Mouse (Mus musculus): Measurements from ENCODE around the gene Gm49337.

Gm49337 gene

GRCm38 (mm10) chr4:116173072-116173471 is at the start of gene Gm49337, which contains the start of gene 1700042G07Rik:
Gene Gm49337 (plus strand): TSS chr4:116173384.
Gene 1700042G07Rik (plus strand): TSS chr4:116173372.
- no peak for DNase-seq (ENCODE audit: low spot score)

GRCm38 (mm10) chr4:116123602-116124519 is 49.3 kb upstream of the Gm49337 start, which contains the start of the genes Rad54l and Pomgnt1:
Gene Rad54l (minus strand): TSS chr4:116123690.
Gene Pomgnt1 (plus strand): TSS chr4:116123840.
- peak; percentile 83 for DNase-seq (ENCODE audit: low spot score)

- no peak for DNase-seq (ENCODE audit: low spot score)
These were observed 47.3 kb upstream of the Gm49337 start for GRCm38 (mm10) chr4:116125803-116126386.

- DNase-seq (ENCODE audit: low spot score): no peak
These were observed 45.2 kb upstream of the Gm49337 start for GRCm38 (mm10) chr4:116127956-116128355.

- DNase-seq (ENCODE audit: low spot score): no peak
These were observed 40.1 kb upstream of the Gm49337 start for GRCm38 (mm10) chr4:116133126-116133525.

GRCm38 (mm10) chr4:116134990-116135389 is 38.2 kb upstream of the Gm49337 start:
- DNase-seq (ENCODE audit: low spot score): no peak

GRCm38 (mm10) chr4:116137421-116137996 is 35.7 kb upstream of the Gm49337 start:
- DNase-seq (ENCODE audit: low spot score): no peak

GRCm38 (mm10) chr4:116140801-116141574 is 32.2 kb upstream of the Gm49337 start:
- no peak for DNase-seq (ENCODE audit: low spot score)

GRCm38 (mm10) chr4:116141736-116142135 is 31.4 kb upstream of the Gm49337 start:
- no peak for DNase-seq (ENCODE audit: low spot score)

- no peak for DNase-seq (ENCODE audit: low spot score)
These were observed 30.9 kb upstream of the Gm49337 start for GRCm38 (mm10) chr4:116142269-116142668.

GRCm38 (mm10) chr4:116143317-116143811 is 29.8 kb upstream of the Gm49337 start:
- DNase-seq (ENCODE audit: low spot score): no peak

- DNase-seq (ENCODE audit: low spot score): peak; percentile 83
These were observed 29.1 kb upstream of the Gm49337 start for GRCm38 (mm10) chr4:116143891-116144717.

GRCm38 (mm10) chr4:116149812-116150155 is 23.4 kb upstream of the Gm49337 start:
- no peak for DNase-seq (ENCODE audit: low spot score)

GRCm38 (mm10) chr4:116150156-116150861 is 22.9 kb upstream of the Gm49337 start:
- DNase-seq (ENCODE audit: low spot score): peak; percentile 87

GRCm38 (mm10) chr4:116150862-116151221 is 22.3 kb upstream of the Gm49337 start:
- no peak for DNase-seq (ENCODE audit: low spot score)

GRCm38 (mm10) chr4:116151238-116151637 is 21.9 kb upstream of the Gm49337 start, which contains the start of gene Lurap1:
Gene Lurap1 (minus strand): TSS chr4:116151338.
- DNase-seq (ENCODE audit: low spot score): no peak

GRCm38 (mm10) chr4:116152702-116153101 is 20.5 kb upstream of the Gm49337 start:
- DNase-seq (ENCODE audit: low spot score): no peak

- no peak for DNase-seq (ENCODE audit: low spot score)
These were observed 15.3 kb upstream of the Gm49337 start for GRCm38 (mm10) chr4:116157882-116158281.

- DNase-seq (ENCODE audit: low spot score): peak; percentile 72
These were observed 13.3 kb upstream of the Gm49337 start for GRCm38 (mm10) chr4:116159912-116160311.

GRCm38 (mm10) chr4:116160769-116161168 is 12.4 kb upstream of the Gm49337 start:
- peak; percentile 62 for DNase-seq (ENCODE audit: low spot score)

Measured in testis, postnatal 10 days (tissue).